Mouse (Mus musculus): ENCODE results near the gene Egflam.

- no peak for TF ChIP-seq CTCF (IDR thresholded peaks at IDR 0.05; ENCODE audit: borderline replicate concordance, extremely low read depth, insufficient read depth, insufficient read length)
- no peak for TF ChIP-seq POLR2A (IDR thresholded peaks at IDR 0.05; ENCODE audit: borderline replicate concordance, extremely low read depth, insufficient read depth, insufficient read length, poor library complexity, severe bottlenecking)
These were observed 181.0 kb downstream of the Egflam start for GRCm38 (mm10) chr15:7217273-7217598.

Data from brain, embryonic 14.5 days (tissue).